Mouse (Mus musculus) kidney, embryonic 16.5 days (tissue): ENCODE measurements around the gene Asl. TPM values are rescaled to one million over a fixed set of nuclear protein-coding genes. Genes with fewer than 3 reads are reported as not detected.

Experiments
- ATAC-seq: fragments of 200-750 bp; cut with Nextera tagmentation; 2 replicates; pipeline ENCODE4 v1.8.0; 2017; ENCODE audit warnings: moderate TSS enrichment; ENCODE audit not compliant: low FRiP score, low TSS enrichment
- H3K27ac ChIP-seq: fragments of 300-500 bp; sonication (generic); 2 replicates; pipeline ENCODE4 v1.5.1; 2014; ENCODE audit warnings: low read length
- H3K27me3 ChIP-seq: fragments of 300-500 bp; sonication (generic); 2 replicates; pipeline ENCODE4 v1.6.1; 2014; ENCODE audit warnings: low read length, control low read depth, mixed read lengths; ENCODE audit not compliant: insufficient read depth
- H3K36me3 ChIP-seq: fragments of 300-500 bp; sonication (generic); 2 replicates; pipeline ENCODE4 v1.6.1; 2014; ENCODE audit warnings: low read length, control low read depth, mixed read lengths; ENCODE audit not compliant: insufficient read depth
- H3K4me1 ChIP-seq: fragments of 300-500 bp; sonication (generic); 2 replicates; pipeline ENCODE4 v1.6.1; 2014; ENCODE audit warnings: low read length, control low read depth, mixed read lengths; ENCODE audit not compliant: insufficient read depth
- H3K4me2 ChIP-seq: fragments of 300-500 bp; sonication (generic); replicated peaks from 2 replicates; pipeline ENCODE4 v1.6.1; 2014; ENCODE audit warnings: low read depth, low read length
- H3K4me3 ChIP-seq: fragments of 300-500 bp; sonication (generic); 2 replicates; pipeline ENCODE4 v1.5.1; 2014; ENCODE audit warnings: mild to moderate bottlenecking, low read length
- H3K9ac ChIP-seq: fragments of 300-500 bp; sonication (generic); replicated peaks from 2 replicates; pipeline ENCODE4 v1.6.1; 2014; ENCODE audit warnings: low read length
- H3K9me3 ChIP-seq: fragments of 300-500 bp; sonication (generic); 2 replicates; pipeline ENCODE4 v1.6.1; 2016; ENCODE audit warnings: low read length, control low read depth
- WGBS: fragments of 180-500 bp; shearing (Covaris S2); extraction: QIAGEN DNeasy Blood & Tissue Kit; methylation state at CpG from one replicate; pipeline ENCODE4 v1.1.7; 2014; 5-methylcytosine and 5-hydroxymethylcytosine counted together
- polyA plus RNA-seq: library from polyadenylated mRNA; unstranded; fragments of >200 nt; fragmentation: Nextera tagmentation; extraction: Ambion mirVana; gene quantifications from 2 replicates; pipeline ENCODE4 v1.2.1, GENCODE M21; 2015

The Asl gene
- polyA plus RNA-seq, 1 experiment from 2014 or later, result 73.9 TPM

- Histone ChIP-seq H3K9me3 (peaks cover 3% of the 10 kb centered on the region), H3K27ac (no peak overlapping the region), H3K36me3 (peaks cover 4% of the 10 kb centered on the region), H3K4me2 (no peak overlapping the region), H3K9ac (no peak overlapping the region), H3K4me1 (peaks cover 7% of the 10 kb centered on the region), H3K27me3 (no peaks in the 10 kb centered on the region), H3K4me3 (no peak overlapping the region)
- 25% methylated on average over 4 of the region's 4 CpGs for WGBS
- no peak for ATAC-seq
Measured at GRCm38 (mm10) chr5:129999097-129999496, 29.9 kb downstream of the Asl start.

GRCm38 (mm10) chr5:129997700-129998099 lies 31.3 kb downstream of the Asl start:
- ATAC-seq, result no peak

GRCm38 (mm10) chr5:129994989-129995388 lies 34.1 kb downstream of the Asl start:
- no peaks in the 10 kb centered on the region for H3K4me1 ChIP-seq
- H3K9ac ChIP-seq, result no peak overlapping the region
- no peaks in the 10 kb centered on the region for H3K9me3 ChIP-seq
- ATAC-seq, result no peak
- no peak overlapping the region for H3K4me3 ChIP-seq
- peaks cover 12% of the 10 kb centered on the region for H3K36me3 ChIP-seq
- H3K27me3 ChIP-seq, result no peaks in the 10 kb centered on the region
- H3K4me2 ChIP-seq, result no peak overlapping the region
- WGBS, result 90% methylated on average over 7 of the region's 7 CpGs
- no peak overlapping the region for H3K27ac ChIP-seq

More at GRCm38 (mm10) chr5:129997700-129998099, 31.3 kb downstream of the Asl start:
- Histone ChIP-seq H3K9ac (no peak overlapping the region), H3K27ac (no peak overlapping the region), H3K4me1 (0 out of 2 replicates have a peak, but pooled peaks cover 7% of the 10 kb centered on the region), H3K36me3 (peaks cover 12% of the 10 kb centered on the region), H3K27me3 (no peaks in the 10 kb centered on the region), H3K4me2 (no peak overlapping the region), H3K9me3 (no peaks in the 10 kb centered on the region), H3K4me3 (no peak overlapping the region)
- 74% methylated on average over 19 of the region's 19 CpGs for WGBS

GRCm38 (mm10) chr5:129993374-129993773 lies 35.7 kb downstream of the Asl start:
- no peak overlapping the region for H3K9ac ChIP-seq
- H3K9me3 ChIP-seq, result no peaks in the 10 kb centered on the region
- no peak overlapping the region for H3K4me2 ChIP-seq
- no peaks in the 10 kb centered on the region for H3K4me1 ChIP-seq
- WGBS, result 90% methylated on average over 14 of the region's 14 CpGs
- H3K27me3 ChIP-seq, result no peaks in the 10 kb centered on the region
- H3K27ac ChIP-seq, result no peak overlapping the region
- no peak for ATAC-seq
- H3K36me3 ChIP-seq, result peaks cover 12% of the 10 kb centered on the region
- no peak overlapping the region for H3K4me3 ChIP-seq

- Histone ChIP-seq H3K4me1 (no peaks in the 10 kb centered on the region), H3K4me2 (no peak overlapping the region), H3K27ac (no peak overlapping the region), H3K9me3 (no peaks in the 10 kb centered on the region), H3K9ac (no peak overlapping the region), H3K4me3 (no peak overlapping the region), H3K36me3 (peaks cover 16% of the 10 kb centered on the region), H3K27me3 (no peaks in the 10 kb centered on the region)
- no peak; the same call in 1 of the 2 replicates for ATAC-seq
- WGBS, result 92% methylated on average over 5 of the region's 5 CpGs
Measured at GRCm38 (mm10) chr5:129991898-129992297, 37.1 kb downstream of the Asl start.

- Histone ChIP-seq H3K4me1 (no peaks in the 10 kb centered on the region), H3K36me3 (peaks cover 15% of the 10 kb centered on the region), H3K9me3 (no peaks in the 10 kb centered on the region), H3K4me2 (no peak overlapping the region), H3K9ac (no peak overlapping the region), H3K27me3 (no peaks in the 10 kb centered on the region), H3K27ac (no peak overlapping the region), H3K4me3 (no peak overlapping the region)
- WGBS, result 55% methylated on average over 13 of the region's 13 CpGs
- no peak for ATAC-seq
Measured at GRCm38 (mm10) chr5:129989376-129989775, 39.7 kb downstream of the Asl start.

DNA sequence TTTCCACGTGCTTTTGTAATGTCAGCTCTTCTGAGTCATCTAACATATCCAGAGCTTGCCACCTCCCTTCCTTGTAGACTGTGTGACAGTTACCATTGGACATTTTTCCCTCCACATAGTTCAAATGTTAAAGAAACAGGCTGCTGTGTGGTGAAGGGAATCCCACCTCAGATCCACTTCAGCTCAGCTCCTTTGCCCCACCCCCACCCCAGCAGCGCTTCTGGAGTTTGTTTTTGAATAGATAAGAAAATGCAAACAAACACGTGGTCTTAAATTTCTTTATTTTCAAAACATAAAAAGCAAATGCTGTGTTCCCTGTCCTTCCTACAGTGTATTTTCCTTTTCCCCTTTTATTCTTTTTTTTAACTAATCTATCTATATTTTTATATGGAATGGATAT lies 48.8 kb downstream of the Asl start:
- Histone ChIP-seq H3K9me3 (no peaks in the 10 kb centered on the region), H3K27ac (no peak overlapping the region), H3K9ac (no peak overlapping the region), H3K4me3 (no peak overlapping the region), H3K4me1 (no peaks in the 10 kb centered on the region), H3K27me3 (no peaks in the 10 kb centered on the region), H3K36me3 (no peaks in the 10 kb centered on the region), H3K4me2 (no peak overlapping the region)
- 69% methylated on average over 3 of the region's 3 CpGs for WGBS
- ATAC-seq, result no peak

DNA sequence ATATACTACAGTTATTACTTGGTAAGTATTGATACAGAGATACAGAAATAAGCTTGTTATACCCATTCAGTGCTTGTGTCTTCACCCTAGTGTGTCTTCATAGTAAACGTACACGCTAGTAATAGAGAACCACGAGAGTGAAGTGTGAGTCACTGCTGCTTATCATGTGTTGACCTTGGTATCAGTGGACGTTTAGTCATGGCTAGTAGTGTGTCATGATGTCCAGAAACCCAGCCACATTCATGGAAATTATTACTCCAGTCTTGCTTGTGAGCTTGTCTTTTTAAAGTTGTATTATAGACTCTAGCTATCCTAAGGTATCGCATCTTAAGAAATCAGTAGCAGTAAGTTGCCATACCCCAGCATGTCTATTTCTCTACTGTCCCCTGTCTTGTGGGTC lies 50.4 kb downstream of the Asl start:
- Histone ChIP-seq H3K4me3 (no peak overlapping the region), H3K27ac (no peak overlapping the region), H3K4me1 (no peaks in the 10 kb centered on the region), H3K36me3 (no peaks in the 10 kb centered on the region), H3K9ac (no peak overlapping the region), H3K27me3 (no peaks in the 10 kb centered on the region), H3K9me3 (no peaks in the 10 kb centered on the region), H3K4me2 (no peak overlapping the region)
- ATAC-seq, result no peak
- 84% methylated on average over 5 of the region's 5 CpGs for WGBS

DNA sequence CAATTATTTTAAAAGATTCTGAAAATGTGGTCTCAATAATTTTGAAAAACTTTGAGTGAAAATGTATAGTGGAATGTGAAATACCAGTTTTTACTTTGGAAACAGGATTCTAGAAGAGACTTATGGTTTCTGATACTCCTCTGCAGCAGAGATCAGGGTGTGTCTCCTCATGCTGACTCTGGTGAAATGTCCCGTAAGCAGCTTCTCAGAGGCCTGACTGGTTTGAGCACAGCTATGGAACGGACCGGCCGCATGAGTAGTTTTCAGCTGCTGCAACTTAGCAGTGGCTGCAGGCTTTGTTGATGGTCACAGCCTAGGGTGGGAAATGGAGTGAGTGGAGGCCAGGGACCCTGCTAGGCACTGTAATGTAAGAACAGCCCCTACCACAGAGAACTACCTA lies 51.3 kb downstream of the Asl start:
- 0 out of 2 replicates have a peak, but pooled peaks cover 2% of the 10 kb centered on the region for H3K36me3 ChIP-seq
- no peak for ATAC-seq
- no peak overlapping the region for H3K9ac ChIP-seq
- 75% methylated on average over 4 of the region's 4 CpGs for WGBS
- no peak overlapping the region for H3K4me2 ChIP-seq
- no peaks in the 10 kb centered on the region for H3K27me3 ChIP-seq
- no peaks in the 10 kb centered on the region for H3K9me3 ChIP-seq
- H3K4me3 ChIP-seq, result no peak overlapping the region
- H3K27ac ChIP-seq, result no peak overlapping the region
- no peaks in the 10 kb centered on the region for H3K4me1 ChIP-seq

DNA sequence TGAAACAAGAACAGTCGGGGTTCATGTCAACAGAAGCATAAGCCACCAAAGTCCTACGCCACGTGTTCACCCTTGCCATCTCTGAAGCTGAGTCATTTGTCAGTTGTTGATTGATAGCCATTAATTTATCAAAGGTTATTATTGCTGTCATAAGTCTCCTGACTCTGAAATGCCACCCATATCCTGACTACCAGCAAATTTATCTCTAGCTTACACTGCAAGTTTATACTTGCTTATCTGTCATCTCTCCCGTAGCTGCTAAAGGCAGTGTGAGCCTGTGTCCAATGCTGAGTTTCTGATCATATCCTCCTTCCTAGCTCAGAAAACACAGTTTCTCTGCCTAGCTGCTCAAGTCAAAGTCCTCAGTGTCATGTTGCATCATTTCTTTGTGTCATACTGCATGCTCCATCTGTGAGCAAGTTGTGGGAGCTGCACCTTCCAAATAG lies 54.2 kb downstream of the Asl start:
- Histone ChIP-seq H3K27ac (no peak overlapping the region), H3K36me3 (0 out of 2 replicates have a peak, but pooled peaks cover 2% of the 10 kb centered on the region), H3K9ac (no peak overlapping the region), H3K27me3 (no peaks in the 10 kb centered on the region), H3K9me3 (no peaks in the 10 kb centered on the region), H3K4me3 (no peak overlapping the region), H3K4me1 (no peaks in the 10 kb centered on the region), H3K4me2 (no peak overlapping the region)
- ATAC-seq, result no peak
- 78% methylated on average over 4 of the region's 4 CpGs for WGBS
